Mouse (Mus musculus): ENCODE measurements at regions not wholly inside any gene's neighbourhood (a gene's known extent, or its start where the extent isn't known, plus 50 kb on each side); places are given as distances from the start of the nearest gene placed in this dataset.

DNA sequence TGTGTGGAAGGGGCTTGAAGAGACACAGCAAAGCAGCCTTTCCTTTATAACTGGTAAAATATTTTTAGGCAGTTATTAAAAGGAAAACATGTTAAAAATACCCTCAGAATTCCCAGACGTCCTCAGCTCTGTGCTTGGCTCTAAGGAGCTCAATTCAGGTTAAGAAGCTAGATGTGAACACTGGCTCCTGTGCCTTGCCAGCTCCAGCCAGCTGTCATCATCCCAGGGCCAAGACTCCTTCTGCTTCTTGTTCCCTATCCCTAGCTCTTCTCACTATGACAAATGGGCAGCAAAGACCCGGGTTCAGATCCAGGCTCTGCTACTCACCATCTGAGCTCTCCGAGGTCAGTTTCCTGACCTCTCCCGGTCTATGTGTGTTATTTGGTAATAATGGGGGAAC, 293.5 kb upstream of the Rtl1 start:
- no peak for TF ChIP-seq CTCF (IDR thresholded peaks at IDR 0.05; ENCODE audit: insufficient read depth, low read length)
- TF ChIP-seq POLR2A (IDR thresholded peaks at IDR 0.05; ENCODE audit: borderline replicate concordance, extremely low read depth, low read depth, low read length): no peak

All from lung, adult 2 months (tissue).